Mouse (Mus musculus) spleen, adult 2 months (tissue): ENCODE results near the gene Rreb1.

Experiments
- CTCF ChIP-seq: fragments of 200-500 bp; IDR thresholded peaks from 2 replicates; pipeline ENCODE4 v1.5.1; 2011; ENCODE audit warnings: mild to moderate bottlenecking, inconsistent platforms; ENCODE audit not compliant: insufficient read depth, insufficient read length, insufficient replicate concordance; ENCODE audit errors: extremely low read depth
- POLR2A ChIP-seq: fragments of 200-500 bp; IDR thresholded peaks from 2 replicates; pipeline ENCODE4 v1.6.1; 2011; ENCODE audit warnings: low read depth, low read length, inconsistent platforms

DNA sequence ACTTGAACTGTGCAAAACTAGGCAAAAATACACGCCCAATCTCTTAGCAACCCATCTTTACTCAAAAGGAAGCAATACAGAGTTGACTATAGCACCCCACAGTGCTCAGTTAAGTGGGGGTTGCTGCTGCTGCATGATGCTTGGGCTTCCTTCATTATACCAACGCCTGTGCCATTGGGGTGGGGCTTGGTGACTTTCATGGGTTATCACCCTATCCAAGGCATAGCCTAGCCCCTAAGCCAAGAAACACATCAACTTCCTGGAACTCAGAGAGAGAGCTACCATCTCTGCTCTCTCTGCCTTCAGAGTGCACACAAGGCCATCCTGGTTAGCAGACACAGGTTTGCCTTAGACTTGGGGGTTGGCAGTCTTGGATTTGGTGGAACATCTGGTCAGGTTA, 107.2 kb downstream of the Rreb1 start:
- TF ChIP-seq CTCF: no peak
- TF ChIP-seq POLR2A: no peak
